Mouse (Mus musculus): ENCODE measurements around the gene Igsf9b. TPM values are rescaled to one million over a fixed set of nuclear protein-coding genes. Genes with fewer than 3 reads are reported as not detected.

Gene Igsf9b
- polyA plus RNA-seq, 1 experiment from 2014 or later: 2.4 TPM

DNA sequence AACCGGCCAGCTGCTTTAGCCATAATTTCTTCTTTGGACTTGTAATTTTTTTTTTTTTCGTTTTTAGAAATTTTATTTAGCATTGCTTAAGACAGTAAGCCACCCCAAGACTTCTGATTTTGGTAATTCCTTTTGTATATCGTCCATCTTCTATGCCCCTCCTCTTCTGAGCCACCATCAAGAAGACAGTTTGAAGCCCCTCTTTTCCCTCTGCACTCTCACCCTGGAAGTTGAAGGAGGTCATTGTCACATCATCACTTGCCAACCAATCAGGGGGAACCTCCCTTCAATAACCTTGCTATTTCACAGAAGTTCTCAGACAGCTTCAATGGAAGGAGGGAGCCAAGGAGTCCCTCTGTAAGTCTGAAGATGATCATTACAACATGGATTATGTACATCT is 97.5 kb downstream of the Igsf9b start, which contains the start of gene Spata19:
Gene Spata19, plus strand, starts transcription at position 301 of the 400 bp plus-strand sequence.
- DNase-seq (ENCODE audit: low spot score) (no peak), ATAC-seq (replicated peaks; ENCODE audit: insufficient number of reproducible peaks, low FRiP score, low TSS enrichment, low read depth) (no peak)
- no peak within 1 kb of the TSS for H3K9ac ChIP-seq (replicated peaks; ENCODE audit: low read length)
- H3K4me1 ChIP-seq (ENCODE audit: control insufficient read depth, insufficient read depth, low read length): no peaks in the 10 kb centered on the region
- H3K36me3 ChIP-seq (replicated peaks; ENCODE audit: control insufficient read depth, insufficient read depth, low read depth, low read length): no peaks in the 10 kb centered on the region
- WGBS: 80% methylated on average over 3 of the region's 3 CpGs
- H3K27ac ChIP-seq (replicated peaks; ENCODE audit: low read depth, low read length): no peak within 1 kb of the TSS
- no peak within 1 kb of the TSS for H3K4me3 ChIP-seq (ENCODE audit: low read depth, low read length)
- no peaks in the 10 kb centered on the region for H3K9me3 ChIP-seq (replicated peaks; ENCODE audit: control insufficient read depth, low read length)
- H3K27me3 ChIP-seq (ENCODE audit: control insufficient read depth, insufficient read depth, low read length): no peaks in the 10 kb centered on the region
- H3K4me2 ChIP-seq (ENCODE audit: low read depth, low read length): no peak within 1 kb of the TSS

DNA sequence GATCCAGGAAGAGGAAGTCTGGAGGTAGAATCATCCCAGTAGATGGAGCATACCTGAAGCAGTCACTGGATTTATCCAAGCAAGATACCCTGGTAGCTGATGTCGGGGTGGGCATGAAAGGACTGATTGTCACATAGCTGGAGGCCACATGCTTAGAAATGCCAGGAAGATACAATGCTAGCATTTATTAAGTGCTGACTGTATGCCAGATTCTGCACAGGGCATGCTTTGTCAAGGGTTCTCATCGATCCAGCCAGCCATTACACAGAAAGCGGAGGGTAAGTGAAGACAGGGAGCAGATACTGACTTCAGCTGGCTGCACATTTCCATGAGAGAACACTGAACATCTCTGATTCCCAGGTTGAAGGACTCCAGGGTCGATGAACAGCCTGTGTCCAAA is 102.2 kb downstream of the Igsf9b start:
- H3K4me3 ChIP-seq (ENCODE audit: low read depth, low read length): no peak overlapping the region
- WGBS: 83% methylated on average over 4 of the region's 4 CpGs
- DNase-seq (ENCODE audit: low spot score) (no peak), ATAC-seq (replicated peaks; ENCODE audit: insufficient number of reproducible peaks, low FRiP score, low TSS enrichment, low read depth) (no peak)
- no peaks in the 10 kb centered on the region for H3K27me3 ChIP-seq (ENCODE audit: control insufficient read depth, insufficient read depth, low read length)
- no peaks in the 10 kb centered on the region for H3K36me3 ChIP-seq (replicated peaks; ENCODE audit: control insufficient read depth, insufficient read depth, low read depth, low read length)
- H3K4me2 ChIP-seq (ENCODE audit: low read depth, low read length): no peak overlapping the region
- no peaks in the 10 kb centered on the region for H3K4me1 ChIP-seq (ENCODE audit: control insufficient read depth, insufficient read depth, low read length)
- H3K9ac ChIP-seq (replicated peaks; ENCODE audit: low read length): no peak overlapping the region
- H3K9me3 ChIP-seq (replicated peaks; ENCODE audit: control insufficient read depth, low read length): no peaks in the 10 kb centered on the region
- no peak overlapping the region for H3K27ac ChIP-seq (replicated peaks; ENCODE audit: low read depth, low read length)

Other genes with a start within 250 kb of the Igsf9b start
- gene Jam3, start 143.8 kb upstream of the Igsf9b start, polyA plus RNA-seq (2014; fragmentation: Nextera tagmentation; extraction: Ambion mirVana): 124 and 128 TPM in 2 replicates
- gene Spata19, start 97.6 kb downstream of the Igsf9b start, polyA plus RNA-seq (2014; fragmentation: Nextera tagmentation; extraction: Ambion mirVana): not detected in 2 replicates

Measured in embryonic facial prominence, embryonic 11.5 days (tissue).